Mouse (Mus musculus): ENCODE data around the gene Krtap28-10. TPM values are rescaled to one million over a fixed set of nuclear protein-coding genes. Genes with fewer than 3 reads are reported as not detected.
A peak's percentile ranks its signal among the peaks of the same experiment; 100 is the strongest.

The Krtap28-10 gene
- total and polyA plus RNA-seq, 2 experiments from 2014 or later: not detected

DNA sequence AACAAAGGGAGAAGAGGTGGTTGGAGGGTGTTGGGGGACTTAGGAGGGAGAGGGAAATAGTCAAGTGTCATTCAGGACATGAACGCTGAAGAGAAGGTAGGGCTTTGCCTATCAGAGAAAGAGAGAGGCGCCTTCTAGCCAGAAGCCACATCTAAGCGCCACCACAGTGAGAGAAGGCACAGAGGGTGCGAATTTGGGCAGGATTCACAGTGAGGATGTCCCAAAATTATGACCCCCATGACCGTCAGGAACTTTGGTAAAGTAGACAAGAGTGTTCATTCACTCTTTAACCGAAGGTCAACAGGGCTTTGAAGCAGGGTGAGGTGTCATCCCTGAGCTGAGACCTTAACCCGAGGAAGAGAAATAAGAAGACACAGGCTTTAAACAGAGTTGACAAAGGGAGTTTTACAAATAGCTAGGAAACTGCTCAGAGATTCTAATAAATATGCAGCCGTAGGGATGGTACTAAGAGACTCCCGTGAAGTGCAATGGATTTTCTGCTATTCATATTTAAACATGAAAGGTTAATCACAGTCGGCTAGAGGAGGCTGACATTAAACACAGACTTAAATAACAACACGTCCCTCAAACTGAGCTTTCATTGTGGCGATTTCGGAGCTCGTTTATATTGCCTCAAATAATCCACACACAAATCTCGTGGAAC lies 33.4 kb upstream of the Krtap28-10 start:
- no peak overlapping the region for H3K9ac ChIP-seq (replicated peaks; ENCODE audit: low read depth, low read length)
- H3K4me3 ChIP-seq (ENCODE audit: low read depth, low read length): peak overlapping the region; percentile 34
- no peaks in the 10 kb centered on the region for H3K27me3 ChIP-seq (ENCODE audit: control insufficient read depth, insufficient read depth, low read length)
- DNase-seq (ENCODE audit: low spot score) (no peak), ATAC-seq (ENCODE audit: insufficient read depth, low read depth) (no peak)
- H3K9me3 ChIP-seq (replicated peaks; ENCODE audit: control insufficient read depth, low read length): no peaks in the 10 kb centered on the region
- no peak for TF ChIP-seq CTCF (IDR thresholded peaks at IDR 0.05; ENCODE audit: low read depth)
- TF ChIP-seq EP300 (IDR thresholded peaks at IDR 0.05; ENCODE audit: low read depth): no peak
- no peaks in the 10 kb centered on the region for H3K36me3 ChIP-seq (replicated peaks; ENCODE audit: control insufficient read depth, insufficient read depth, low read length)
- no peak overlapping the region for H3K27ac ChIP-seq (ENCODE audit: low read depth)
- H3K4me1 ChIP-seq (ENCODE audit: control insufficient read depth, insufficient read depth): no peaks in the 10 kb centered on the region
- WGBS: 41% methylated on average over 15 of the region's 15 CpGs
- peak overlapping the region; percentile 55 for H3K4me2 ChIP-seq (ENCODE audit: low read depth, low read length)

DNA sequence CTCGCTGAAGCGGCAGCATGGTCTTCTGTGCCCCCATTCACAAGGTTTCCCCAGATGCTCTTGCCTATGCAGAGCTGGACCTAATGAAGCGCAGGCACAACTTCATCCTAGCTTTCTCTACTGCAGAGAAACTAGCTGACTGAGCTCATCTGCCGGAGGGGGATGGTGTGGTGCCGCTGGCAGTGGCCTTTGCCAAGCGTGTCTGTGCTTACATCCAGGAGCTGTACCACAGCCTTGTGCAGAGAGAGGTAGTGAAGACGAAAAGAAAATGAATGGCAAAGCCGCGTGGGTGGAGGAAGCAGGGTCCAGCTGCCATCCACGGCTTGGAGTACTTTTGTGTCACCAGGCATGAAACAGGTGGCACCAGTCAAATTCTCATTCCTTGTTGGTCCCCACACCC lies 24.9 kb upstream of the Krtap28-10 start:
- 85% methylated on average over 10 of the region's 10 CpGs for WGBS
- H3K27me3 ChIP-seq (ENCODE audit: control insufficient read depth, insufficient read depth, low read length): no peaks in the 10 kb centered on the region
- no peak for TF ChIP-seq CTCF (IDR thresholded peaks at IDR 0.05; ENCODE audit: low read depth)
- TF ChIP-seq EP300 (IDR thresholded peaks at IDR 0.05; ENCODE audit: low read depth): no peak

DNA sequence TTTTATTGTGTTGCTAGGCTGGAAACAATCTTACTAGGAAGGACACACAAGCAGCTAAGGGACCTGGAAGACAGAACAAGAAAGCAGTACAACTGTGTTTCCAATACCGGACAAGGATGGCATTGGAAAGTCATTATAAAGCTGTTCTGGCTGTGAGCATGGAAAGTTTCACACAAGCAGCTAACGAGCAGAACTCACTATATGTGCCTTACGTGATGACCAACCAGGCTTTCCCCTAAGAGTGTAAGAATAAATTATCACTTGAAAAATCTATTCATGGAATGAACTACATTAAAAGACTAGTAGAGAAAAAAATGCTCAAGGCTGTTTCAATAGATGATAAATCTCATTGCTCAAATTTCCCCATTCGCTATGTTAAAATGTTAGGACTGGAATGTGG lies 24.3 kb upstream of the Krtap28-10 start:
- Histone ChIP-seq H3K4me2 (ENCODE audit: low read depth, low read length) (no peak overlapping the region), H3K9me3 (replicated peaks; ENCODE audit: control insufficient read depth, low read length) (no peaks in the 10 kb centered on the region), H3K27ac (ENCODE audit: low read depth) (no peak overlapping the region), H3K27me3 (ENCODE audit: control insufficient read depth, insufficient read depth, low read length) (no peaks in the 10 kb centered on the region), H3K36me3 (replicated peaks; ENCODE audit: control insufficient read depth, insufficient read depth, low read length) (no peaks in the 10 kb centered on the region), H3K4me3 (ENCODE audit: low read depth, low read length) (no peak overlapping the region), H3K9ac (replicated peaks; ENCODE audit: low read depth, low read length) (no peak overlapping the region), H3K4me1 (ENCODE audit: control insufficient read depth, insufficient read depth) (no peaks in the 10 kb centered on the region)
- 94% methylated on average over 4 of the region's 4 CpGs for WGBS
- ATAC-seq (ENCODE audit: insufficient read depth, low read depth) (no peak), DNase-seq (ENCODE audit: low spot score) (no peak)
- TF ChIP-seq EP300 (IDR thresholded peaks at IDR 0.05; ENCODE audit: low read depth): no peak
- no peak for TF ChIP-seq CTCF (IDR thresholded peaks at IDR 0.05; ENCODE audit: low read depth)

More for the DNA sequence above, 24.9 kb upstream of the Krtap28-10 start:
- Histone ChIP-seq H3K9me3 (replicated peaks; ENCODE audit: control insufficient read depth, low read length) (no peaks in the 10 kb centered on the region), H3K9ac (replicated peaks; ENCODE audit: low read depth, low read length) (no peak overlapping the region), H3K4me2 (ENCODE audit: low read depth, low read length) (no peak overlapping the region), H3K27ac (ENCODE audit: low read depth) (no peak overlapping the region), H3K4me1 (ENCODE audit: control insufficient read depth, insufficient read depth) (no peaks in the 10 kb centered on the region), H3K4me3 (ENCODE audit: low read depth, low read length) (no peak overlapping the region), H3K36me3 (replicated peaks; ENCODE audit: control insufficient read depth, insufficient read depth, low read length) (no peaks in the 10 kb centered on the region)
- no peak for ATAC-seq (ENCODE audit: insufficient read depth, low read depth)
- DNase-seq (ENCODE audit: low spot score): no peak

DNA sequence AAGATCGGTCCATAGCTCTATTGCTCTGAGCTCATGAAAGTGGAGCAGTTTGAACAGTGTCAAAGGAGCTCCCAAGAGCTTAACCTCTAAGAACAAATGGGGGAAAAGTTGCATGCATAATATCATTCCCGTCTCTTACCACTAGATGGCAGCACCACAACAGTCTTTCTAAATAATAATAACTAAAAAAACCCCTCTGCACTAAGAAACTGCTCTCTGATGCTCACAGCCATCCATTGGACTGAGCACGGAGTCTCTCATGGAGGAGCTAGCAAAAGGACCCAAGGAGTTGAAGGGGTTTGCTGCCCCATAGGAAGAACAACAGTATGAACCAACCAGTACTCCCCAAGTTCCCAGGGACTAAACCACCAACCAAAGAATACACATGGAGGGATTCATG lies 22.6 kb upstream of the Krtap28-10 start:
- peak; percentile 38 for DNase-seq (ENCODE audit: low spot score)
- H3K36me3 ChIP-seq (replicated peaks; ENCODE audit: control insufficient read depth, insufficient read depth, low read length): no peaks in the 10 kb centered on the region
- no peak overlapping the region for H3K4me3 ChIP-seq (ENCODE audit: low read depth, low read length)
- TF ChIP-seq EP300 (IDR thresholded peaks at IDR 0.05; ENCODE audit: low read depth) (no peak), CTCF (IDR thresholded peaks at IDR 0.05; ENCODE audit: low read depth) (peak; percentile 57)
- no peak overlapping the region for H3K4me2 ChIP-seq (ENCODE audit: low read depth, low read length)
- no peaks in the 10 kb centered on the region for H3K9me3 ChIP-seq (replicated peaks; ENCODE audit: control insufficient read depth, low read length)
- no peak for ATAC-seq (ENCODE audit: insufficient read depth, low read depth)
- H3K27ac ChIP-seq (ENCODE audit: low read depth): no peak overlapping the region
- no peaks in the 10 kb centered on the region for H3K27me3 ChIP-seq (ENCODE audit: control insufficient read depth, insufficient read depth, low read length)
- H3K9ac ChIP-seq (replicated peaks; ENCODE audit: low read depth, low read length): no peak overlapping the region
- peaks cover 7% of the 10 kb centered on the region for H3K4me1 ChIP-seq (ENCODE audit: control insufficient read depth, insufficient read depth)
- WGBS: 15% methylated on average over 3 of the region's 3 CpGs

DNA sequence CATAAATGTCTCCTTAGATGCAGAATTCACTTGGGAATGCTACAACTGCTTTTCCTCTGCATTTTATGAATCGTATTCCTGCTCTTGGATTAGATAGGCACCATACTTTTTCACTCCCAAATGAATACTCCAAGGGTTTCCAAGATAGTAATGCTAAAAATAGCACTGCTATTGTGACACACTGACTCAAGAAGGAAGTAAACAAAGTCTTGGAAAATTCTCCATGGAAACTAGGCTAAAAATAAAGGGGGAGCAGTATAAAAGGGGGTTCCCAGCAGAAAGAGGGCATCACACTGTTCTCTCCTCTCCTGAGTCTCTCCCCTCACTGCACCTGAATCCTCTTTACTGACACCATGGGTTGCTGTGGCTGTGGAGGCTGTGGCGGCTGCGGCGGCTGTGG lies 18.4 kb upstream of the Krtap28-10 start, which contains the start of gene Krtap28-13:
Krtap28-13 (plus strand) TSS at position 288 of the 400 bp plus-strand sequence.
- Histone ChIP-seq H3K9me3 (replicated peaks; ENCODE audit: control insufficient read depth, low read length) (no peaks in the 10 kb centered on the region), H3K9ac (replicated peaks; ENCODE audit: low read depth, low read length) (no peak within 1 kb of the TSS), H3K4me2 (ENCODE audit: low read depth, low read length) (no peak within 1 kb of the TSS), H3K4me3 (ENCODE audit: low read depth, low read length) (no peak within 1 kb of the TSS), H3K27ac (ENCODE audit: low read depth) (no peak within 1 kb of the TSS), H3K36me3 (replicated peaks; ENCODE audit: control insufficient read depth, insufficient read depth, low read length) (no peaks in the 10 kb centered on the region), H3K4me1 (ENCODE audit: control insufficient read depth, insufficient read depth) (peaks cover 15% of the 10 kb centered on the region), H3K27me3 (ENCODE audit: control insufficient read depth, insufficient read depth, low read length) (no peaks in the 10 kb centered on the region)
- WGBS: 76% methylated on average over 4 of the region's 4 CpGs
- ATAC-seq (ENCODE audit: insufficient read depth, low read depth) (peak; percentile 67), DNase-seq (ENCODE audit: low spot score) (peak; percentile 29)
- TF ChIP-seq EP300 (IDR thresholded peaks at IDR 0.05; ENCODE audit: low read depth): no peak
- TF ChIP-seq CTCF (IDR thresholded peaks at IDR 0.05; ENCODE audit: low read depth): no peak

DNA sequence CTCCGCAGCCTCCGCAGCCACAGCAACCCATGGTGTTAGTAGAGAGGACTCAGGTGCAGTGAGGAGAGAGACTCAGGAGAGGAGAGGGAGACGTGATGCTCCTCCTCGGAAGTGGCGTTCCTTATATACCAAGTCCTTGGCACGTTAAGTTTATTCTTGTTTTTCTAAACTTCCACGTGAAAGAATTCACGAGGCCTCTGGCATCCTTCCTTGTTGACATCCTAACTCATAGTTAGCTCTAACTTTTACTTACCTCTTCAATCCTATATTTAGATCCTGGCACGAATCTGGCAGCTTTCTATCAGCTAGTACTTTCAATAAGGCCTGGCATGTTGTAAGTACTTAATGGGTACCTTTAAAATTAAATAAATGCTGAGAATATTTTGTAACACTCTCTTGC lies 17.0 kb upstream of the Krtap28-10 start, which contains the start of gene A030005K14Rik:
A030005K14Rik (minus strand) TSS at position 101 of the 400 bp plus-strand sequence.
- TF ChIP-seq EP300 (IDR thresholded peaks at IDR 0.05; ENCODE audit: low read depth) (no peak), CTCF (IDR thresholded peaks at IDR 0.05; ENCODE audit: low read depth) (no peak)

More for the DNA sequence above, 17.0 kb upstream of the Krtap28-10 start, which contains the start of gene A030005K14Rik:
- H3K4me2 ChIP-seq (ENCODE audit: low read depth, low read length): no peak within 1 kb of the TSS
- no peak within 1 kb of the TSS for H3K9ac ChIP-seq (replicated peaks; ENCODE audit: low read depth, low read length)
- ATAC-seq (ENCODE audit: insufficient read depth, low read depth) (no peak), DNase-seq (ENCODE audit: low spot score) (peak; percentile 29)
- H3K9me3 ChIP-seq (replicated peaks; ENCODE audit: control insufficient read depth, low read length): no peaks in the 10 kb centered on the region
- 40% methylated on average over 9 of the region's 9 CpGs for WGBS
- no peak within 1 kb of the TSS for H3K4me3 ChIP-seq (ENCODE audit: low read depth, low read length)
- no peaks in the 10 kb centered on the region for H3K27me3 ChIP-seq (ENCODE audit: control insufficient read depth, insufficient read depth, low read length)
- no peaks in the 10 kb centered on the region for H3K36me3 ChIP-seq (replicated peaks; ENCODE audit: control insufficient read depth, insufficient read depth, low read length)
- H3K27ac ChIP-seq (ENCODE audit: low read depth): no peak within 1 kb of the TSS
- peaks cover 15% of the 10 kb centered on the region for H3K4me1 ChIP-seq (ENCODE audit: control insufficient read depth, insufficient read depth)

All from heart, postnatal 0 days (tissue).